Mouse (Mus musculus): ENCODE measurements around the gene Apoh.

GRCm38 (mm10) chr11:108449811-108450210 is 106.7 kb downstream of the Apoh start:
- TF ChIP-seq CTCF (IDR thresholded peaks at IDR 0.05; ENCODE audit: borderline replicate concordance, insufficient read depth, low read depth, low read length) (peak; percentile 74; the same call in 1 of the 2 replicates), POLR2A (IDR thresholded peaks at IDR 0.05; ENCODE audit: borderline replicate concordance, insufficient read depth, low read length) (no peak)
